Mouse (Mus musculus): ENCODE data around the gene P2rx3.
A peak's percentile ranks its signal among the peaks of the same experiment; 100 is the strongest.

Gene P2rx3

GRCm38 (mm10) chr2:84967318-84967991 is 69.8 kb downstream of the P2rx3 start:
- no peak for DNase-seq

GRCm38 (mm10) chr2:84964111-84964801 is 73.0 kb downstream of the P2rx3 start:
- no peak for DNase-seq

- DNase-seq, result no peak
Observed at GRCm38 (mm10) chr2:84962906-84963507, 74.3 kb downstream of the P2rx3 start.

GRCm38 (mm10) chr2:84961901-84962300 is 75.4 kb downstream of the P2rx3 start:
- no peak for DNase-seq

- peak; percentile 47 for DNase-seq
Observed at GRCm38 (mm10) chr2:84961300-84961699, 76.0 kb downstream of the P2rx3 start.

- no peak for DNase-seq
Observed at GRCm38 (mm10) chr2:84958588-84959264, 78.5 kb downstream of the P2rx3 start.

- DNase-seq, result peak; percentile 66
Observed at GRCm38 (mm10) chr2:84956274-84956673, 81.0 kb downstream of the P2rx3 start.

- no peak for DNase-seq
Observed at GRCm38 (mm10) chr2:84955435-84955834, 81.8 kb downstream of the P2rx3 start.

GRCm38 (mm10) chr2:84952693-84953092 is 84.6 kb downstream of the P2rx3 start:
- no peak for DNase-seq

- no peak for DNase-seq
Observed at GRCm38 (mm10) chr2:84952251-84952650, 85.0 kb downstream of the P2rx3 start.

GRCm38 (mm10) chr2:84951027-84951426 is 86.2 kb downstream of the P2rx3 start:
- no peak for DNase-seq

GRCm38 (mm10) chr2:84948721-84949120 is 88.5 kb downstream of the P2rx3 start:
- DNase-seq, result no peak
